Mouse (Mus musculus) lung, postnatal 0 days (tissue): ENCODE results near the gene Tph2. TPM values are rescaled to one million over a fixed set of nuclear protein-coding genes. Genes with fewer than 3 reads are reported as not detected.
A peak's percentile ranks its signal among the peaks of the same experiment; 100 is the strongest.

Source experiments
- ATAC-seq: fragments of 200-750 bp; cut with Nextera tagmentation; 2 replicates; pipeline ENCODE4 v1.8.0; 2017; ENCODE audit warnings: moderate library complexity
- DNase-seq: peaks from one replicate; pipeline ENCODE4 v3.0.0-alpha.2; 2016; ENCODE audit warnings: low spot score
- H3K27ac ChIP-seq: fragments of 300-500 bp; sonication (generic); 2 replicates; pipeline ENCODE4 v1.5.1; 2014; ENCODE audit warnings: antibody characterized with exemption, mild to moderate bottlenecking, low read length, mixed read lengths
- H3K27me3 ChIP-seq: fragments of 300-500 bp; sonication (generic); replicated peaks from 2 replicates; pipeline ENCODE4 v1.6.1; 2014; ENCODE audit warnings: low read length, mixed read lengths; ENCODE audit not compliant: insufficient read depth
- H3K36me3 ChIP-seq: fragments of 300-500 bp; sonication (generic); 2 replicates; pipeline ENCODE4 v1.6.1; 2014; ENCODE audit warnings: low read length, mixed read lengths; ENCODE audit not compliant: insufficient read depth
- H3K4me1 ChIP-seq: fragments of 300-500 bp; sonication (generic); 2 replicates; pipeline ENCODE4 v1.6.1; 2014; ENCODE audit warnings: antibody characterized with exemption, low read depth, low read length, mixed read lengths; ENCODE audit not compliant: insufficient read depth
- H3K4me2 ChIP-seq: fragments of 300-500 bp; sonication (generic); replicated peaks from 2 replicates; pipeline ENCODE4 v1.6.1; 2014; ENCODE audit warnings: low read depth, mild to moderate bottlenecking, low read length, moderate library complexity, mixed read lengths
- H3K4me3 ChIP-seq: fragments of 300-500 bp; sonication (generic); 2 replicates; pipeline ENCODE4 v1.5.1; 2014; ENCODE audit warnings: low read depth, low read length
- H3K9ac ChIP-seq: fragments of 300-500 bp; sonication (generic); replicated peaks from 2 replicates; pipeline ENCODE4 v1.6.1; 2014; ENCODE audit warnings: low read depth, mild to moderate bottlenecking
- H3K9me3 ChIP-seq: fragments of 300-500 bp; sonication (generic); 2 replicates; pipeline ENCODE4 v1.6.1; 2016; ENCODE audit warnings: low read length, mixed read lengths
- CTCF ChIP-seq: IDR thresholded peaks from 2 replicates; pipeline ENCODE4 v1.5.1; 2016; ENCODE audit warnings: antibody characterized with exemption, mild to moderate bottlenecking
- EP300 ChIP-seq: IDR thresholded peaks from 2 replicates; pipeline ENCODE4 v1.6.1; 2016; ENCODE audit warnings: antibody characterized with exemption, mild to moderate bottlenecking, control low read depth
- WGBS: fragments of 180-500 bp; shearing (Covaris S2); extraction: QIAGEN DNeasy Blood & Tissue Kit; methylation state at CpG from one replicate; pipeline ENCODE4 v1.1.7; 2014; 5-methylcytosine and 5-hydroxymethylcytosine counted together
- polyA plus RNA-seq: library from polyadenylated mRNA; unstranded; fragments of >200 nt; fragmentation: Nextera tagmentation; extraction: Ambion mirVana; gene quantifications from 2 replicates; pipeline ENCODE4 v1.2.1, GENCODE M21; 2015

Tph2 gene
- polyA plus RNA-seq: 0.05 and 0.08 TPM in 2 replicates

DNA sequence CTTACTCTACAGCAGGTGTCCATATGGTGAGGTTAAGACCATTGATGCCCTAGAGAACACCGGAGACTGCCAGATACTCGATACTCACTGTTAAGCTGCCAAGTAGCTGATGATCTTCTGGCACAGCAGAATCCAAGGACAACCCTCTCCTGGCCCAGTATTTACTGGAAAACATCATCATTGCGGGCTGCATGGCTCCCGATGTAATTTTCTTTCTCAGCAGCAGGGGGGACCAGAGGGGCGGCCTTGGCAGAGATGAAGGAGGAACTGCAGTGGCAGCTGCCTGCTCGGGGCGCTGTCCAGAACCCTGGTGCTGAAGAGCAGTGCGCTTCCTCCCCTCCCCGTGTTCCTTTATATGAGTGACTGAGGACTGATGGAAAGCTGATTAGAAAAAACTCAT is at the start of gene Tph2:
TSS of gene Tph2 (minus strand) at position 326 of the 400 bp plus-strand sequence.
- Histone ChIP-seq H3K4me3 (no peak within 1 kb of the TSS), H3K9ac (no peak within 1 kb of the TSS), H3K27ac (no peak within 1 kb of the TSS), H3K36me3 (no peaks in the 10 kb centered on the region), H3K9me3 (no peaks in the 10 kb centered on the region), H3K4me1 (no peaks in the 10 kb centered on the region), H3K4me2 (no peak within 1 kb of the TSS), H3K27me3 (no peaks in the 10 kb centered on the region)
- peak; percentile 85 for TF ChIP-seq CTCF
- TF ChIP-seq EP300: no peak
- ATAC-seq (peak; percentile 71), DNase-seq (peak; percentile 90)
- 6% methylated on average over 9 of the region's 9 CpGs for WGBS

DNA sequence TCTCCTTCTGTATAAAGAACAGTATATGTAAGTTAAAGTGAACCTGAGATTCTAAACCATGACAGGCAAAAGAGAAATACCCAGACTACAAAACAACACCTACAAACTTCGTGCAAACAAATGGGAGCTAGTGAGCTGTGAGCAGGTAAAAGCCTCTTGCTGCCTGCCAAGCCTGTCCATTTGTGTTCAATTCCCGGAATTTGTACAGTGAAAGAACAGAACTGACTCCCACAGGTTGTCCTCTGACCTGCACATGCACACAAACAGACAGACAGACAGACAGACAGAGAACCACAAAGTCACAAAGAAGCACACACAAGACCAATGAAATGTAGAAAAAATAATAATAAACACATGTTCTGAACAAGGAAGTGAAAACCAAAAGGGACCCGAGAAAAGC is 49.0 kb upstream of the Tph2 start:
- no peaks in the 10 kb centered on the region for H3K9me3 ChIP-seq
- no peak overlapping the region for H3K4me3 ChIP-seq
- H3K36me3 ChIP-seq: peaks cover 15% of the 10 kb centered on the region; the same call in 1 of the 2 replicates
- no peak overlapping the region for H3K27ac ChIP-seq
- H3K4me1 ChIP-seq: no peaks in the 10 kb centered on the region
- 81% methylated on average over 3 of the region's 3 CpGs for WGBS
- H3K4me2 ChIP-seq: no peak overlapping the region
- H3K9ac ChIP-seq: no peak overlapping the region
- ATAC-seq: no peak
- H3K27me3 ChIP-seq: no peaks in the 10 kb centered on the region
- TF ChIP-seq CTCF: no peak
- no peak for TF ChIP-seq EP300
- DNase-seq: no peak

DNA sequence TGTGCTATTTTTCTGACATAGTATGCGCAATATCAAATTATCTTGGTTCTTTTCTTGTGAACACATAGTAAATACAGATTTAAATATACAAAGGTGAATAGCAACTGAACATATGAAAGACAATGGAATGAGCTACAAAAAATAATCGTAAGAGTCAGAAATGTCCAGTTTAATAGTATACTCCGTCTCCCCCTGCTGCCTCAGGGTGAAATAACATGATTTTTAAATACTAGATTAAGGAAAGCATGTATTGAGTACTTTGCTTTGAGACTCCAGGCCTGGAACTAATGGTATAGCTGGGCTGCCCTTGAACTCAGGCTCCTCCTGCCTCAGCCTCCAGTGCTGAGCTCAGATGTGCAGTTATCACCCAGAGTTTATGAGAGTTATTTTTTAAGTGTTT is 47.7 kb upstream of the Tph2 start:
- Histone ChIP-seq H3K27me3 (no peaks in the 10 kb centered on the region), H3K36me3 (peaks cover 9% of the 10 kb centered on the region; the same call in 1 of the 2 replicates), H3K9me3 (no peaks in the 10 kb centered on the region), H3K9ac (no peak overlapping the region), H3K4me1 (no peaks in the 10 kb centered on the region), H3K4me3 (no peak overlapping the region), H3K27ac (no peak overlapping the region), H3K4me2 (no peak overlapping the region)
- ATAC-seq: no peak
- DNase-seq: no peak
- WGBS: 85% methylated on average over 3 of the region's 3 CpGs
- no peak for TF ChIP-seq EP300
- TF ChIP-seq CTCF: peak; percentile 34

DNA sequence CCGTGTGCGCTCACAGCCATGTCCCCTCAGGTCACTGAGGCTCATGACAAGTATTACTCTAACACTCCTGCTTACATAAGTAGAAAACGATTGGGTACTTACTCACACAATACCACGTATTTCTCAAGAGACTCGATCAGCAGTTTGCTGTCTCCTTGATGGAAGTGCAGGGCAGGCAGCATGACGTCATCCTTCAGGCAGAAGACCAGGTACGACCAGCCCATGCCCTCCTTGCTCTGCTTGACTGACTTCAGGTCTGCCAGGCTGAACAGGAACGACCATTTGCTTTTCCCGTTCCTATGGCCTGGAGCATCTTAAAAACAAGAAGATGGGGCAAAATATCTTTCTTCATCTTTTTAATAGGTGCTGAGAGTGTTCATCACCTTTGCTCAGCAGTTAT is 44.2 kb upstream of the Tph2 start:
- Histone ChIP-seq H3K4me1 (no peaks in the 10 kb centered on the region), H3K36me3 (peaks cover 5% of the 10 kb centered on the region; the same call in 1 of the 2 replicates), H3K4me2 (no peak overlapping the region), H3K9me3 (no peaks in the 10 kb centered on the region), H3K9ac (no peak overlapping the region), H3K27ac (no peak overlapping the region), H3K4me3 (no peak overlapping the region), H3K27me3 (no peaks in the 10 kb centered on the region)
- WGBS: 75% methylated on average over 9 of the region's 9 CpGs
- DNase-seq (no peak), ATAC-seq (no peak)
- TF ChIP-seq EP300 (no peak), CTCF (no peak)

DNA sequence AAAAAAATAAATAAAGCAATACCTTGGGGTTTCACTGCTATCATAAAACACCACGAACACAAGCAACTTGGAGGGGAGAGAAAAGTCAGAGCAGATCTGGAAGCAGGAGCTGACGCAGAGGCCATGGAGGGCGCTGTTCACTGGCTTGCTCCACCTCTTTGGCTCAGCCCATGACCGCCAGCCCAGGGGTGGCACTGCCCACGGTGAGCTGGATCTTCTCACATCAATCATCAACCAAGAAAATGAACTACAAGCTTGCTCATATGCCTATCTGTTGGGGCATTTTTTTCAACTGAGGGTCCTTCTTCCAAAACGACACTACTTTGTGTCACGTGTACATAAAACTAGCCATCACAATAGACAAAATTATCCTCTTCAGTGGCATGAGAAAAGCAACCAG is 41.8 kb upstream of the Tph2 start:
- WGBS: 83% methylated on average over 7 of the region's 7 CpGs
- H3K27ac ChIP-seq: no peak overlapping the region
- peaks cover 5% of the 10 kb centered on the region; the same call in 1 of the 2 replicates for H3K36me3 ChIP-seq
- TF ChIP-seq CTCF: no peak
- no peak for TF ChIP-seq EP300
- no peak overlapping the region for H3K9ac ChIP-seq
- no peaks in the 10 kb centered on the region for H3K9me3 ChIP-seq
- no peak overlapping the region for H3K4me2 ChIP-seq
- no peaks in the 10 kb centered on the region for H3K27me3 ChIP-seq
- H3K4me3 ChIP-seq: no peak overlapping the region
- DNase-seq: no peak
- no peak for ATAC-seq
- no peaks in the 10 kb centered on the region for H3K4me1 ChIP-seq

DNA sequence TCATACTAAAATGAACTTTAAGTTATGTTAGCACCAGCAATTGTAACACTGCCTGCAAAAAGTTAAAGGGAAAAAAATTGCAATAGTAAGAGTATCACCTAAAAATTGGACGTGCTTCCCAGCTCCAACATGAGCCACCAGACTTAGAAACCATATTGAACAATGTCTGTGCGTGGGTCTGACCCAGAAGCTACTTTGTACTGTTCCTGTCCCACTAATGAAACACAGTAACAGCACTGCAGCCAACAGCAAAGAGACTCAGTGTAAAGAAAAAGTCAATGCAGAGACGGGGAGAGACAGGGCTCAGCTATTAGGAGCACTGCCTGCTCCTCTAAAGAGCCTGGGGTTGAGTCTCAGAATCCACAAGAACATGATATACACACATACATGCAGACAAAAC is 39.0 kb upstream of the Tph2 start:
- no peak overlapping the region for H3K4me2 ChIP-seq
- TF ChIP-seq CTCF (no peak), EP300 (no peak)
- no peaks in the 10 kb centered on the region for H3K4me1 ChIP-seq
- no peak overlapping the region for H3K4me3 ChIP-seq
- ATAC-seq: no peak
- no peaks in the 10 kb centered on the region for H3K36me3 ChIP-seq
- no peaks in the 10 kb centered on the region for H3K27me3 ChIP-seq
- no peaks in the 10 kb centered on the region for H3K9me3 ChIP-seq
- H3K9ac ChIP-seq: no peak overlapping the region
- DNase-seq: no peak
- 81% methylated on average over 3 of the region's 3 CpGs for WGBS
- no peak overlapping the region for H3K27ac ChIP-seq
